Mouse (Mus musculus) liver, adult 10 weeks (tissue): ENCODE data around the gene Dpm2. TPM values are rescaled to one million over a fixed set of nuclear protein-coding genes. Genes with fewer than 3 reads are reported as not detected.

Source experiments
- polyA plus RNA-seq: library from polyadenylated mRNA; stranded (reverse); fragments of 350-450 nt; fragmentation: Illumina TruSeq; extraction: RNeasy Lipid Tissue Mini Kit (QIAGEN cat#74804); gene quantifications from one replicate; pipeline ENCODE4 v1.2.3, GENCODE M21; 2014; ENCODE audit warnings: low read depth, low replicate concordance

The Dpm2 gene
- 3.4 TPM for polyA plus RNA-seq

GRCm38 (mm10) chr2:32570698-32571494 lies at the start of gene Dpm2:
Dpm2 (plus strand) TSS chr2:32570858.

GRCm38 (mm10) chr2:32534733-32535471 lies 35.8 kb upstream of the Dpm2 start, which contains the start of gene Fam102a:
Fam102a (plus strand) TSS chr2:32535332.

GRCm38 (mm10) chr2:32574497-32574896 lies 3.8 kb downstream of the Dpm2 start, which contains the start of gene Pip5kl1:
Pip5kl1 (plus strand) TSS chr2:32574797.

GRCm38 (mm10) chr2:32575586-32576160 lies 5.0 kb downstream of the Dpm2 start, which contains the start of gene 9430097D07Rik:
9430097D07Rik (minus strand) TSS chr2:32575684.

GRCm38 (mm10) chr2:32586871-32587351 lies 16.3 kb downstream of the Dpm2 start, which contains the start of gene St6galnac4:
St6galnac4 (plus strand) TSS chr2:32587095.

GRCm38 (mm10) chr2:32599409-32599808 lies 28.8 kb downstream of the Dpm2 start, which contains the start of gene St6galnac6:
St6galnac6 (plus strand) TSS chr2:32599709.

GRCm38 (mm10) chr2:32621517-32621859 lies 50.8 kb downstream of the Dpm2 start, which contains the start of gene Ak1:
Ak1 (plus strand) TSS chr2:32621758.

Other genes with a start within 250 kb of the Dpm2 start
- 5.5 TPM for gene Ciz1, start 218.5 kb upstream of the Dpm2 start, polyA plus RNA-seq
- gene Dnm1, start 217.5 kb upstream of the Dpm2 start, polyA plus RNA-seq, result not detected
- 1.6 TPM for gene 1110008P14Rik, start 188.9 kb upstream of the Dpm2 start, polyA plus RNA-seq
- gene Lcn2, start 182.6 kb upstream of the Dpm2 start, polyA plus RNA-seq, result 10.6 TPM
- gene Ptges2, start 175.0 kb upstream of the Dpm2 start, polyA plus RNA-seq, result 2.7 TPM
- gene Naif1, start 120.4 kb upstream of the Dpm2 start, polyA plus RNA-seq, result 0.58 TPM
- gene Slc25a25, start 119.4 kb upstream of the Dpm2 start, polyA plus RNA-seq, result 43.9 TPM
- gene Fam102a, start 35.5 kb upstream of the Dpm2 start, polyA plus RNA-seq, result 3.7 TPM
- gene Pip5kl1, start 3.9 kb downstream of the Dpm2 start, polyA plus RNA-seq, result not detected
- not detected for gene 9430097D07Rik, start 4.8 kb downstream of the Dpm2 start, polyA plus RNA-seq
- gene St6galnac4, start 16.2 kb downstream of the Dpm2 start, polyA plus RNA-seq, result 0.13 TPM
- gene St6galnac6, start 28.9 kb downstream of the Dpm2 start, polyA plus RNA-seq, result 9.5 TPM
- not detected for gene Ak1, start 50.9 kb downstream of the Dpm2 start, polyA plus RNA-seq
- 2.6 TPM for gene Eng, start 75.7 kb downstream of the Dpm2 start, polyA plus RNA-seq
- 20.6 TPM for gene Fpgs, start 133.3 kb downstream of the Dpm2 start, polyA plus RNA-seq
- gene Cdk9, start 142.2 kb downstream of the Dpm2 start, polyA plus RNA-seq, result 18.5 TPM
- gene Sh2d3c, start 150.2 kb downstream of the Dpm2 start, polyA plus RNA-seq, result 0.11 TPM
- not detected for gene 6330409D20Rik, start 170.2 kb downstream of the Dpm2 start, polyA plus RNA-seq
- gene Tor2a, start 186.4 kb downstream of the Dpm2 start, polyA plus RNA-seq, result 2.4 TPM
- gene Ttc16, start 204.8 kb downstream of the Dpm2 start, polyA plus RNA-seq, result not detected
- gene Ptrh1, start 204.9 kb downstream of the Dpm2 start, polyA plus RNA-seq, result not detected
- gene Cfap157, start 213.6 kb downstream of the Dpm2 start, polyA plus RNA-seq, result not detected